Mouse (Mus musculus) adrenal gland, adult 8-10 months (tissue): Measurements from ENCODE around the gene Ubap1l. TPM values are rescaled to one million over a fixed set of nuclear protein-coding genes. Genes with fewer than 3 reads are reported as not detected.

Experiments
- DNase-seq: peaks from one replicate; pipeline ENCODE4 v3.0.0; 2022
- total RNA-seq, 4 experiments: library from RNA; stranded (reverse); gene quantifications; 2 replicates each; pipeline ENCODE4 v1.2.4; 2022

Ubap1l gene
- total RNA-seq, 4 experiments from 2014 or later: 0.41 to 1.7 (median 0.49) TPM; not detected in 1

GRCm38 (mm10) chr9:65374468-65375162, 13.8 kb downstream of the Ubap1l start:
- DNase-seq: no peak

- no peak for DNase-seq
Measured at GRCm38 (mm10) chr9:65375163-65375934, 14.5 kb downstream of the Ubap1l start.

DNA sequence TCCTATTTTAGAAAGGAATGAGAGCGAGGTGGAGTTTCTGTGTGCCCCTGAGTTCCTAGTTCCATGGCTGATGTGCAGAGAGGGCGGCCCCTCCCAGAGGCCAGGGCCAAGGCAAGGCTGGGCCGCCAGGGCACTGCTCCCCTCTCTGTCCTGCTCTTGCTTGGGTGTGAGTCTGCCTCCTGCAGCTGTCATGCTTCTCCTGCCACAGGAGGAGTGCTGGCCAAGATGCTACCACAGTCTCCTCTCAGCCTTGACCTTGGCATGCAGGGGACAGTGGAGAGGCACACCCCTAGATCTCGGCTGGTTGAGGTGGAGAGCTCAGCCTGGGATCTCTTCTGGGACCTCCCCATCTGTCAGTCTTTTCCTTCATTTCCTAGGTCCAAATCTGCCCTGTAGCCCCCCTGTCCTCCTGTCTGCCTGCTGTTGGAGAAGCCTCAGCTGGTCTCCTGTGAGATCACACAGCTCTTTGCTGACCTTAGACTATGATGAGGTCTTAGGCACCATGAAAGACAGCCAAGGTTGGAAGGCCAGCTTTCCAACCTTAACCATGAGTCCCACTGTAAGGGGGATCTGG, 20.3 kb downstream of the Ubap1l start:
- no peak for DNase-seq

- no peak for DNase-seq
Measured at GRCm38 (mm10) chr9:65382031-65382750, 21.4 kb downstream of the Ubap1l start.

DNA sequence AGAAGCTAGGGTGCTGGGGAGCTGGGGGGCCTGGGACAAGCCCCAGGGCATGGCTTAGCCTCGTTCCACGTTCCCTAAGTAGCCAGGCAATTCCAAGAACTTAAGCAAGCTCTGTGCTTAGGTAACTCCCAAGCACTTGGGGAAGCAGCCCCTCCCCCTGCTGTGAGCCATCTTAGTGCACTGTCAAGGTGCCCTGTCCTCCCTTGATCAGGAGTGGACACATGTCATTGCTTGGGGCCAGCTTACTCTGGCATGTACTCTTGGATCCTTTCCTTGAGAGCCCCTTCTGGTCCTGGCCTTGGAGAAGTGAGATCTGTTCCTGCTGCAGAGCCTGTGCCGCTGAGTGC, 21.9 kb downstream of the Ubap1l start:
- no peak for DNase-seq

DNA sequence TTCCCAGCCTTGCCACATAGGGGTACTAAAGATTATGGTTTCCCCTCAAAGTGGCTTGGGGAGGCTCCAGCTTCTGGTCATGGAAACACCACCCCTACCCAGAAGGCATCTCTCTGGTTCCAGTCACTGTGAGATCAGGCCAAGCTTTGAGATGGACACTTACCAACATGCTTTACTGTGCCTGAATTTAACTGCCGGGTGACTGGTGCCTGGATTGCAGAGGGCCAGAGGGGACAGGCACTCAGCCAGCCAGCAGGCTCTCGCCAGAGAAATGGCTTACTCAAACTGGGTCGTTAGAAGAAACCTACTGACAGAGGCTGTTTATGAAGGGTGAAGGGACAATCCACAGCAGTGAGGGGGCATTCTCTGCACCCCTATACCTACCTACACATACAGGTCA, 23.4 kb downstream of the Ubap1l start:
- no peak for DNase-seq

DNA sequence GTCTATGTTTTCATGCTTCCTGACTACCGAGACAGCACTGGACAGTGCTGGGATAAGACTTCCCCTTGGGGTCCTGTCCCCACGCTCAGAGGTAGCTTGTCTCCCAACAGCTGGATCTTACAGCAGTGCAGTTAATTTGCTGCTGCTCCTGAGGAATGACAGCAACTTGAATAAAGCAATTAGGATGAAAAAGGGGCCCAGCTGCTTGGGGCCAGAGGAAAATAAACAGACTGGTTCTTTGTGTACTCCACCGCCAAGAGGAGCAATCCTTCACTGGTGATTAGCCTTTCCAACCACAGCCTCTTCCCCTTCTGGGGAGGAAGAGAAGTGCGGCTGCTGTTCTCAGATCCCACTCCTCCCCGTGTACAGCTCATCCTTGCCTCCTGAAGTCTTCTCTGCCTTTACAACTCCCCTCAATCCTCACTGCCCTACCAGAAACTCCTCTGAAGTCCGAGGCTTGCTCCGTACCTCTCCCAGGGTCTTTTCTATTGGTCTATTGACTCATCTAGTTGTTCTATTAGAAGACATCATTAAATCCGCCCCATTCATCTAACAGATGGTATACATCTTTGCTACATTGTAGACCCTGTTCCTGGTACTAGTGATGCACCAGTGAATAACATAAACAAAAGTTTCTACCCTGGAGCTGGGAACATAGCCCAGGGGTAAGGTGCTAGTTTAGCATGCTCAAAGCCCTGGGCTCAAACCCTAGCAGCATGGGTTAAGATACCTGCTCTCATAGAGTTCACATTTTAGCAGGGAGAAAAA, 25.7 kb downstream of the Ubap1l start:
- no peak for DNase-seq

DNA sequence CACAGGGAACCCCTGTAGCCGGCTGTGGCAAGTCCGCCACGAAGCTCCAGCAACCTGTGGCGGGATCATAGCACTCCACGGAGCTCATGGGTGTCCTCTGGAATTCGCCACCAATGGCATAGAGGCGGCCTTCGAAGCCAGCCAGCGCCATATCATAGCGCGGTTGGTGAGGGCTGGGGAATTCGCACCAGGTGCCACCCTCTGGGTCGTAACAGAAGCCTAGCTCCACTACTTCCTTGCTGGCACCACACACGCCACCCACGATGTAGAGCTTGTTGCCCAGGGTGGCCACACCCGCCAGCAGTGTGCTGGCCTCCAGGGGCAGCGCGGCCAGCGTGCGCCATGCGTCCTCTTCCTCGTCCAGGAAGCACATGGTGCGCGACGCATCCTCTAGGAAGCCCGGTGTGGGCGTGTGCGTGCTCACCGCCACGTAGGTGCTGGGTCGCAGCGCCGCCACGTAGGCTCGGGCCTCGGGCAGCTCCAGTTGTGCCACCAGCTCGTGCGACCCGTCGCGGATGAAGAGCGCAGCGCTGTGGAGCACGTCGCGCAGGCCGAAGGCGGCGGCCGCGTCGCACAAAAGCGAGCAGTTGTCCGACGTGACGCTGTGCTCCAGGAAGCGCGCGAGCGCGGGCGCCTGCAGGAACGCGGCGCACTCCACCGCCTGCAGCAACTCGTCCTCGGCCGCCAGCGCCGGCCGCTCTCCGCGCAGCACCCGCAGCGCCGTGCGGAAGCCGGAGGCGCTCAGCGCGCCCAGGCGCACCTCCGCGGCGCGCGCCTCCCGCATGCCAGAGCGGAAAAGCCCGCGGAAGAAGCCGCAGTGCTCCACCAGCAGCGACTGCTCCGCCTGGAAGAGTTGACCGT, 30.1 kb downstream of the Ubap1l start:
- no peak for DNase-seq

GRCm38 (mm10) chr9:65391613-65391964, 30.7 kb downstream of the Ubap1l start, which contains the start of gene Kbtbd13:
Gene Kbtbd13 (minus strand): TSS chr9:65391652.
- no peak for DNase-seq

DNA sequence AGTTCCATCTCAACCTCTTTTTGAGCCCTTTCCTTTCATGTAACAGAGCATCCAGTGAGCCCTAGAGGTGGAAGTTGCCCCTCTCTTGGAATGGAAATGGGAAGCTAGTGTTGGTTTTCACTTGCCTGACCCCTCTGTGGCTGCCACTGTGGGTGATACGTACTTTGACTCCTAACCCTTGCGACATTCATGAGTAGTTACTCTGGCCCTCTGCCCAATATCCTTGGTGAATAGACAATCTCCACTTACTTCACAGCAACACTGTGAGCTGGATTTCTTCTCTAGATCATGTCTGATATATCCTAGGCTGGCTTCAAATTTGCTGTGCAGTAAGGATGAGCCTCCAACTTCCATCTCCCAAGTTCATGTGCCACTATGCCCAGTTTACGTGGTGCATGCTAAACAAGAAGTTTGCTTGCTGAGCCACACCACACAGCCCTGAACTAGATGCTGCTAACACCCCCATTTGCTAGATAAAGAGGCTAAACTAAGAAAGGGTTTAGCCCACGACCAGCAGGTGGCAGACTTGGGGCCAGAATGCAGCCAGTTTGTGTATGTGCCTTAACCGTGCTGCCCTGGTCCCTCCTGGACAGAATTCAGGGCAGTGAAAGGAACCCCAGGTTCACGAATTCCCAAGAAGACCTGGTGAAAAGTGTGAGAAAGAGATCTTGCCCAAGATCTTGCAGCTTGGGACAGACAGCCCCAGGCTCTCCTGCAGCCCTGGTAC, 32.0 kb downstream of the Ubap1l start:
- peak; percentile 48 for DNase-seq

- no peak for DNase-seq
Measured at GRCm38 (mm10) chr9:65393606-65394005, 32.8 kb downstream of the Ubap1l start.

DNA sequence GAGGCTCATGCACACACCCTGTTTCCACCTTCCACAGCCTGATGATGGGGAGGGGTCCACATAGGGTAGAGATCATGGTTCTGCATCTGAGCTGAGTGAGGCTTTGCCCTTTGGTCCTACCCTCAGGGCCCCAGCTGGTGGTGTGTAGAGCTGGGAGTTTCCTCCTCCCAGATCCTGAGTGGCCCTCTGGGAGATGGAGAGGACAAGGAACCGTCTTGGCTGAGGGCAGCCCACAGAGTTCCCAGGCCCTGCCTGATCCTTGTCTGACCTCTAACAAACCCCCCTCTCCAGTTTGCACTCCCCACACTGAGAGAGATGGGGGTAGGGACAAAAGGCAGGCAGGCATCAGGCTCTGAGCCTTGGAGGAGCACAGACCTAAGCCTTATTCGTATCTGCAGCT, 33.5 kb downstream of the Ubap1l start:
- no peak for DNase-seq

DNA sequence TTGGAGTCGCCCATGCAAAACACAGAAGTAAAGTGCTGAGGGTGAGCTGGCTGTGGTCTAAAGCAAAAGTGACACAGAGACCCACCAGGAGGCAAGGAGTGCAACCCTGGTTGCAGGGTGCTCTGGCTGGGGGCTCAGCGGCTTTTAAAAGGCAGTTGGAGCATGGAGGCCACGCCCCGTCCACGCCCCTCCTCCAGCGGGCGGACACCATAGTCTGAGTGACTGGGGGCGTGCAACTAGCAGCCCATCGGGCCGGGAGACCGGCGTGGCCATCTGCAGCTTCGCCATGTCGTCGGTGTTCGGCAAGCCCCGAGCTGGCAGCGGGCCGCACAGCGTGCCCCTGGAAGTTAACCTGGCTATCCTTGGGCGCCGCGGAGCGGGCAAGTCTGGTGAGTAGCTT, 37.4 kb downstream of the Ubap1l start, which contains the start of gene Rasl12:
Gene Rasl12, plus strand, starts transcription at position 228 of the 400 bp plus-strand sequence.
- DNase-seq: peak; percentile 41

- no peak for DNase-seq
Measured at GRCm38 (mm10) chr9:65399934-65400333, 39.1 kb downstream of the Ubap1l start.

DNA sequence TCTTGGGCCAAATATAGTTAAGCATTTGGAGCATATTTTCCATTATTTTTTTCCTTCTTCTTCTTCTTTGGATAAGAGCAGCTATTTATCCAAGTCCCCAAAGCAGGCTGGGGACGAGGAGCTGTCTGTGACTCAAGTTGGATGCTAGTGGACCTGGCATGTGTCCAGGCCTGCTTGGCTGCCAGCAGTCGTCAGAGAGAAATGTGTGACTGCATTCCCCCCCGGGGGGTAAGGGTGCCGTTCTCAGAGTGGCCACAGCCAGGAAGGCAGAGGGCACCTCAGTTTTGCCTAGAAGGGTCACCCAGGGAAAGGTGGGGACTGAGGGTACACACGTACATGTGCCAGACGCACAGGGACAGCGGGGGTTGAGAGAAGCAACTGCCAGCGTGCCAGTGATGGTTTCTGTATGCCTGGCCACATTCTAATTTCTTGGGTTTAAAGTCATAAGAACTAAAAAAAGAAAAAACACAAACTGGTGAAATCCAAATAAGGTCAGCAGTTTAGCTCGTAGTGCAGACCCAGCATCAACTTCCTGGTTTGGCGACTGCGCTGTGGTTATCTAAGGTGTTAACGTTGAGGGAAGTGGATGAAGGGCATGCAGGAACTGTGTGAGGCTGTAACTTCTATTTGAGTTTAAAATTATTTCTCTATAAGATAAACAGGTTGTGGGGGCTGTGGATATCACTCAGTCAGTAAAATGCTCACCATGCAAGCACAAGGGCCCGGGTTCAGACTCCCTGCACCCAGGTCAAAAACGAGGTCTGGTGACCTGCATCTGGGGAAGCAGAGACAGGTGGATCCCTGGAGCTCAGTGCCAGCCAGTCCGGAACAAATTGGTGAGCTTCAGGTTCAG, 43.7 kb downstream of the Ubap1l start:
- peak; percentile 79 for DNase-seq

GRCm38 (mm10) chr9:65405184-65405449, 44.3 kb downstream of the Ubap1l start:
- no peak for DNase-seq

DNA sequence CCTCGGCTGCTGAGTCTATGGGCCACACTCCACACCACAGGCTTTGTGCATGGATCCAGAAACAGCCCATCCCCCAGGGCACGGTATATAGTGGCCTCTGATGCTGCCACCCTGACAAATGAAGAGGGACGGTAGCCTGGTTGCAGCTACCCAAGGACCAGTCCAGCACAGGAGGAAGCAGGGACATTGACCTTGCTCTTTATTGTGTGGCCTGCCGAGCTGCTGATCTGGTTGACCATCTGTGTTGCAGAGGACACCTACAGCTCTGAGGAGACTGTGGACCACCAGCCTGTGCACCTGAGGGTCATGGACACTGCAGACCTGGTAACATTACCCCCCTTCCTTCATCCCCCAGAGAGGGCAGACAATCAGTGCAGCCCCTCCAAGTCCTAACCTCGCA, 46.5 kb downstream of the Ubap1l start:
- DNase-seq: no peak

DNA sequence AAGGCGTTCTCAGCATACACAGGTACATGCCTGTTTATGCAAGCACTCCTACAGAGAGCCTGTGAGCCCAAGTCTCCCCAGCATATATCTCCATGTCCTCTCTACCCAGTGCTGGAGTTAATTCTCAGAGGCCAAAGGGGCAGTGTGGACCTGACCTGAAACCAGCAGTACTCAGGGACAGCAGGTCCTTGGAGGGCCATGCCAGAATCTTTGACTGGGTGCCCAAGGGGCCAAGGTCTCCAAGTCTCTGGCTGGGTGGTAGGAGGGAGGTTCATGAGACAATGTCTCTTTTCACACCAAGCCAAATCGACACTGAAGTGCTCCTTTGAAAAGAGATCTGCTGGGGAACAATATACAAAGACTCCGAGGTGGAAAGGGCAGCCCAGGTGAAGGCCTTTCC, 47.0 kb downstream of the Ubap1l start:
- DNase-seq: peak; percentile 68

DNA sequence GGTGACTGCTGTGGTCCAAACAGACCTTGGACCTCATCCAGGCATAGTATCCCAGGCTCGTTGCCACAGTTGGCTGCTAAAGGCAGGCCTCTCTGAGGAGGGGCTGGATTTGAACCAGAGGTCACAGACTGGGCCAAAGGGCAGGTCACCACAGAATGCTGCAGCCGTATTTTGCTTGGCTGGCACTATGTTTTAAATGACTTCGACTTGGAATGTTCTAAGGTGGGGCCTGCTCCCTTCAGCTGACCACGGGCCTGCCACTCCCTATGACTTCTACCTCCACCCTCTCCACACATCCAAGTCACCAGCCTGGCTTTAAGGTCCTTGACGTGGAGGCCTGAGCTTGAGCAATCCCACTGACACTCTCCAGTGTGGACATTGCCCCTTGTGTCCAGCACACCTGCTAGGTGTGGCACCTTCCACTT, 48.0 kb downstream of the Ubap1l start:
- DNase-seq: peak; percentile 32

DNA sequence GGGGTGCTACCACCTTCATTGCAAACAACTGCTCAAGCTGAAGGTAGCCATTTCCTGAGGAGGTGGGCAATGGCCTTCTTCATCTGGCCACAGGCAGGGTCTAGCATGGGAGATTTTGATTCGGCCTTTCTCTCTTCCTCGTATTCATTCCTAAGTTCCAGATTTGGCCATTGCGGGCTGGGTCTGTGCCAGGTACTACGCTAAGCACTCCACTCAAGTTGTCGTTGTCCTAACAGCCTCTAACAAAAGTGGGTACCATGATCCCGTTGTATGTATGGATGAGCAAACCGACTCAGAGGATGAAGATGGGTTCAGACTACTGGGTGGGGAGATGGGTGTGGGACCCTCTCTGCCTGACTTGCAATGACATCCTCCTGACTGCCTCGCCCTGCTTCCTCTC, 49.5 kb downstream of the Ubap1l start:
- no peak for DNase-seq
